Mouse (Mus musculus) left cerebral cortex, adult 9 months (tissue): ENCODE measurements at regions not wholly inside any gene's neighbourhood (a gene's known extent, or its start where the extent isn't known, plus 50 kb on each side); places are given as distances from the start of the nearest gene placed in this dataset.

Experiments
- DNase-seq, 2 experiments: peaks; one replicate each; pipeline ENCODE4 v3.0.0; 2022; ENCODE audit warnings: low spot score in 2 of 2

GRCm38 (mm10) chr10:125725077-125725680 is 240.8 kb upstream of the Lrig3 start:
- DNase-seq, result peak; percentile 11 to 67

DNA sequence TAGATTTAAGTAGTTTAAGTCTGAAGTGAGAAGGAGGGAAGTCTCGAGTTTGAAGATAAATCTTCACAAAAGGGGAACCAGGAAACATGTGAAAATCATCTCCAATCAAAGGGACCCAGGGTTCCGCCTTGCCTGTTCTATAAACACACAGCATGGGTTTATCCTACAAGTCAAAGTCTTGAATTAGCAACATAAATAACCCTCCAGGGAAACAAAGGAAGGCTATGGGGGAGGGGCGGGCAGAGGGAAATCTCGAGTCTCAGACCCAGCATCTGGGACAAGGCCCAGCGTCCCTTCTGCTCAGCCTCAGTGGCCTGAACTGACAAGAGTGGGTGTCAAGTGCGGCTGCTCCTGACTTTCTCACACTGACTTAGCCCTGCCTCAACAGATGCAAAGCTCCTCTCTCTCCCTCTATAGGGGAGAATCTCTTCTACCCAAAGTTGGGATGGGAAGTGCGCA is 240.3 kb upstream of the Lrig3 start:
- no peak for DNase-seq

DNA sequence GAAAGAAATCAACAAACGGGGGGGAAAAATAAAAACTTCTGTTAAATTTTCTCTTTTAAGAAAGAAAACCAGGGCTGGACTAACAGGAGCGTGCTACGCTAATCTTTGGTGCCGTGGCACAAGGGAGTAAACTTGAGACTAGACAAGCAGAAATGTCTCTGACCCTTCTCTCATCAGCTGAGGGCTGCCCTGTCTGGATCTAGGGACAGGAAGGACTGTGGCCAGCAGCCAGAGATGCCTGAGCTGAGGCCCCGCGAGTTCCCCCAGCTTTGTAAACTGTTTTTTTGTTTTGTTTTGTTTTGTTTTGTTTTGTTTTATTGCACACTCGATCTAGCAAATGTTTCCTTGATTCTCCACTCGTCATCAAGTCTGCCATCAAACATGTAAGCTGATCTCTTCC is 239.4 kb upstream of the Lrig3 start:
- no peak for DNase-seq

DNA sequence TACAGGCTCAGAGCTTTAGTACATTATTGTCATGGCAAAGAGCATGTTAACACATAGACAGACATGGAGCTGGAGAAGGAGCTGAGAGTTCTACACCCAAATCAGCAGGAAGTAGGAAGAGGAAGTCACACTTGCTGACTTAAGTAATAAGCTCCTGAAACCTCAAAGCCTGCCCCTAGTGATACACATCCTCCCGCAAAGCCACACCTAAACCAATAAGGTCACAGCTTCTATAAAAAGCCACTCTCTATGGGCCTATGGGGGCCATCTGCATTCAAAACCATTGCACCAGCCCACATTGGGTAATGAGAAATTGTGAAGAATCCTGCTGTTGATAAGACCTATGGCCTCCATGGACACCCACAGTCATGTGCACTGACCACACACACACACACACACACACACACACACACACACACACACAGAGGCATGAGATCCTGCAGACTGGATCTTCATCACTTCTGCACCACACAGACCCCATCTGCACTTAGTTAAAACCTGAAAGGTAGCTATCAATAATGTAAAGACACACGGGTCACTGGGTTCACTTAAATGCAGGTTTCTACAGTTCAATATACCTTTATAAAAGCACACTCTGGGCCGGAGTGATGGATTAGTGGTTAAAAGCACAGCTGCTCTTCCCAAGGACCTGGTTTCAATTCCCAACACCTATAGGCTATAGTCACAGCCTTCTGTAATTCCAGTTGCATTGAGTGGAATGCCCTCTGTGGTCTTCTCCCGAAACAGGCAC is 230.0 kb upstream of the Lrig3 start:
- DNase-seq, result no peak

DNA sequence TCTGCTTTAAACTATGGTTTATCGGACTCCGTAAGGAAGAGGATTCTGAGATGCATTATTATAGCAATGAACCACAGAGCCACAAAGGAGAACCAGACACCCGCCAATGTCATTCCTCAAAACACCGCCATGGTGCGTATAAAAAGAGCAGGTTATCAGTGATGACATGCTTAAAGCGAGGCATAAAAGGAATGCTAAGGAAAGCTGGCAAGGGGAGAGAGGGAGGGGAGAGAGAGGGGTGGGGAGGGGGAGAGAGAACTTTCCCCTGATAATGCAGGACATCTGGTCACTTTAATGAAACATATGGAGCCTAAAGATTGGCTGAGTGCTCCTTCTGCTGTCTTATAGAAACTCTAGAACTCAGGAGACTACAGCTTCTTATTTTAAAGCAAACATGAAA is 222.8 kb upstream of the Lrig3 start:
- DNase-seq, result no peak

GRCm38 (mm10) chr10:125749031-125749585 is 216.9 kb upstream of the Lrig3 start:
- no peak for DNase-seq

DNA sequence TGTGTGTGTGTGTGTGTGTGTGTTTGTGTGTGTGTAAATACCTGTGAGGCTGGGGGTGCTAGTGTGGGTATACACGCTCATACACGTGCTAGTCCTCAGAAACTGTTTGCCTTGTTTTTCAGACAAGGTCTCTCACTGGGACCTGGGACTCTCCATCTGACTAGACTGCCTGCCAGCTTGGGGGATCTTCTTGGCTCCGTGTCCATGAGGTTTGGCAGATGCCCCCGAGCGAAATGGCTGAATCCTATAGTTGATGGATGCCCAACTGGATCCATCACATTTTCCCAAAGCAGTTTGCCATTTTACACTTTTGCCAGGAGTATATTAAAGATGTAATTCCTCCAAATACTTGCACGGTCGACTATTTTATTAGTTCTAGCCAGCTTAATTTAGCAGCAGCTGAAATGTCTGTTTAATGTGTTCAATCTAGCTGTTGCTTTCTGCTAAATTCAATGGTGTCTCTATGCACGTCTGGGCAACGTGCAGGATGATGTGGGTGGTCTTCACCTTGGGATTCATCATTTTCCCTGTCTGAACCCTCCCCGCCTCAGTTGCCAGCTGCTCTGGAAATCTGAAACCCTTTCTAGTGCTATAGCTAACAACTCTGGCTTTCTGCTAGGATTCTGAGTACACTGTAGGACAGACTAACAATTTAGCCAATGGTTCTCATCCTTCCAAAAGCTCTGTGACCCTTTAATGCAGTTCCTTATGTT is 213.3 kb upstream of the Lrig3 start:
- DNase-seq, result no peak

- DNase-seq, result no peak
Observed at GRCm38 (mm10) chr10:125759171-125759570, 206.8 kb upstream of the Lrig3 start.

GRCm38 (mm10) chr10:125762367-125763068 is 203.4 kb upstream of the Lrig3 start:
- DNase-seq, result no peak

GRCm38 (mm10) chr10:125764402-125765102 is 201.4 kb upstream of the Lrig3 start:
- peak in 1 of 2 experiments; percentile 29 for DNase-seq

DNA sequence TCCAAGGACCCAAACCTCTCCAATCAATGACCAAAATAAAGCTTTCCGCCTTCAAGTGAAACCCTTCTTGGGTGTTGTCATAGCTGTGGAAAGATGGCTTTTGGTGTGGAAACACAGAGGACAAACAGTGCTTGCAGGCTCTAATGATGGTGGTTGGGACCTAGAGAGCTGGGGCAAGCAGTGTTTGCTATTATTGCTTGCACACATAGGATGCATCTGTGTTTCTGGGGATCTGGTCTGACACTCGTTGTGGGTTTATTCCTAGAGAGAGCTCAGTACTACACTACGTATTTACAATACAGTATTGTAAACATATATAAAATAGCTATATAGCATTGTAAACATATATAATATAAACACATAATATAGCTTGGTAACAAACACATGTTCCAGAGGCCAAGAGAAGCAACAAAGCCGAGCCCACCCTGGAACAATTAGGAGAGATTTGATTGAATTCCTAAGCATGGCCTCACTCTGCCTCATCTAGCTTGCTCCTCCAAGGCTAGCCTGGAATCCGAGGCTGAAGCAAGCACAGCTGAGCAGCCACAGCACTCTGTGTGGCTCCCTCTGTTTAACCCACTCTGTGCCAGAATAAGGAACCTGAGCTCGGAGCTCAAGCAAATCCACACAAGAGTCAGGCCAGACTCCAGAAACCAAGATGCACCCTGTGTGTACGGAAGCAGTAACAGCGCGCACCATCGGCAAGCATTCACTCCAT is 200.7 kb upstream of the Lrig3 start:
- no peak for DNase-seq

DNA sequence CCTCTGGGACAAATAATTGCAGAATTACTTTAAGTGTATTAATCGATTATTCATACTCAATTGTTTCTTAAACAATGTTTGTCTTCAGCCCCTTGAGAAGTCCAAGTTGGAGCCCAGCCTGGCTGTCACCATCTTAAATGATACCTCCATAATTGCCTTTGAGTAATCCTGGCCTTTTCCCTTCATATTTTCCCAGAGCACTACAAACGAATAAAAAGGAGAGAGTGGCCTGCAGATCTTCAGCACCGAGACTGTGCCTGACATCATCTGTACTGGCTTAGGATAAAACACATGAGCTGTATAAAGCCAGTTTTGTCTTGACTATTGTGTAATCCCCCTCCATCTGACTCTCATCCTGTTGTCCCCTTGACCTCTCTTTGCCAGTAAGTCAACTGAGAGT is 197.7 kb upstream of the Lrig3 start:
- no peak for DNase-seq

DNA sequence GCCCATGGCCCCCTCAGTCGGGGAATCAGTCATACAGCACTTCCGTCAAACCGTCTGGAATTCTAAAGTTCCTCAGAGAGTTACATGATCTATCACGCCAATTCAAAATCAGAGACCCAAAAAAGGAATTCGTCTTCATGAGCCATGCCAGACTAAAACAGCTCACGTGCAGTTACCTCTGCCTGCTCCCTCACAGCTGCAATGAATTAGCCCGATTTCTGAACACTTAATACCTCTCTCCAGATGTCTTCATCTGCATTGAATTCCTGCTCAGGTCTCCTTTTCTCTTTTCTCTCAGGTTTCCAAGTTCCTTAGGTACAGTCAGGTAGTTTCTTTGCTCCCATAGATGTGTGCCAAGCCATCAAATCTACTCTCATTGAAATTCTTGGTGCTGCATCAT is 192.4 kb upstream of the Lrig3 start:
- DNase-seq, result no peak

- DNase-seq, result no peak
Observed at GRCm38 (mm10) chr10:125782486-125782885, 183.5 kb upstream of the Lrig3 start.

- no peak for DNase-seq
Observed at GRCm38 (mm10) chr10:125784896-125785295, 181.1 kb upstream of the Lrig3 start.

- no peak for DNase-seq
Observed at GRCm38 (mm10) chr10:125785448-125786196, 180.3 kb upstream of the Lrig3 start.

GRCm38 (mm10) chr10:125786197-125786879 is 179.6 kb upstream of the Lrig3 start:
- no peak for DNase-seq

GRCm38 (mm10) chr10:125786880-125787337 is 179.1 kb upstream of the Lrig3 start:
- no peak for DNase-seq

- no peak for DNase-seq
Observed at GRCm38 (mm10) chr10:125787441-125788060, 178.4 kb upstream of the Lrig3 start.
